Mouse (Mus musculus): ENCODE results near the gene Mroh2a.

Mroh2a gene

DNA sequence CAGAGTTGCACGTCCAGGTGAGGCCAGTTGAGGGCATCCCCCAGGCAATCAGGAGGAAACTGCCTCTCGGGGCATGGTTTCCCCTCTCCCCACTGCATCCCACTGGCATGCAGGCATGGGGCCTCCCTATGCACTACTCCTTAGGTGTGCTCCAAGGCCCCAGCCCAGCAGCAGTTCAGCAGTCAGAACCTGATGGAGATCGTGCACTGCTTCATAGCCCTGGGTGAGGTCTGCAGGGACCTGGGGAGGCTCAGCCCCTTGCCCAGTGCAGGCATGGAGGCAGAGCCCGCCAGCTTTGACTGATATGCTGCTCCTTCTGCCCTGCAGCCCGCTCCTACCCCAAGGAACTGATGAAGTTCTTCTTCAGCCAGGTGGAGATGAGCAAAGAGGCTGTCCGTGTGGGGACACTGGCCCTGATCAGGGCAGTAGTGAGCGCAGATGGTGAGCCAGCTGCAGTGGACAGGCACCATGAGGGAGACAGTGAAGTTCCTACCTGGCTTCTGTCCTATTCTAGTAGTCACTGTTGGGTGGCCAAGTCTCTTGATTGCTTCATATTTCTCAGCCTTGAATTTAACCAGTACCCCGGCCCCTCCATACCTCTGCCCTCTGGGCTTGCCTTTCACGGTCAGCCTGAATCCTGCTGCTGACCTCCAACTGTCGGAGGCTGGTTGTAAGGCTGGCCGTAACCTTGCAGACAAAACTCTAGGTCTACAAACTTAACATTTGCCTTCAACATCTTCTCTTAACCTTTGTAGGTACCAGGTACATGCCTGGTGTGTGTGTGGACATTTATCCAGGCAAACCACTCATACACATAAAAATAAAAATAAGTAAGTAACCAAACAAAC is 8.5 kb downstream of the Mroh2a start:
- no peak for DNase-seq (ENCODE audit: low spot score)

DNA sequence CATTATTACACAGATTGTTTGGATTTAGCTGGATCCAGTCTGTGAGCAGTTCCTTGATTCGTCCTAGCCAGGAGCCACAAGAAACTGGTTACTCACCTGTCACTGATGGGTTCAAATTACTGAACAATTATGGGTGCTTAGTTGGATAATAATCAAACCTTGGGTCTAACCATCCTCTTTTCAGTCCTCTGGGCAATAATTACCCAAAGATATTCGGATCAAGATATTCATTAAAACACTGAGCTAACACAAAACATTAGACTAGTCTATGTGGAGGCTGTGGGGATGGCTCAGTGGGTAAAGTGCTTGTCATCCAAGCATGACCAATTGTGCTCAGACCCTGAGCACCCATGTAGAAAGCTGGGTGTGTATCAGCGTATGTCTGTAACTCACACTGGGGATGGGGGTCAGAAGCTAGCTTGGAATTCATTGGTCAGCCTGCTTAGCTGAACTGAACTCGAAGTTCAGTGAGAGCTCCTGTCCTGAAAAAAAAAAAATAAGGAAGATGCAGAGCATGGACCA is 9.2 kb downstream of the Mroh2a start:
- DNase-seq (ENCODE audit: low spot score) = no peak

DNA sequence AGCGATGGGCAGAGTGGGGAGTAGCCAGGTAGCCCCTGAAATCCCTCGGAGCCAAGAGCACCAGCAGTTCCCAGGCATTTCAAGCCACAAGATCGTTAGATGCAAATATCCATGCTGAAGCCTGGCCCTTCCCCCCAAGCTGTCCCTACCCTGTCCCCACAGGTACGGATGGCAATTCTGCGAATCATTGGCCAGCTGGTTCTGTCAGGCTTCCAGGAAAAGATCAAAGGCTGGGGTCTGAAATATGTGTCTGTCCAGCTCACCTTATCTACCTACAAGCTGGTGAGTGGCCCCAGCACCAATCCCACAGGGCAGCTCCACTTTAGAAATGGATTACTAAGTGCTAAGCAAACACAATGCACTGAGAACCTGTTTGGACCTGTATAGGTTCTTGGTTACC is 10.5 kb downstream of the Mroh2a start:
- DNase-seq (ENCODE audit: low spot score) = no peak

DNA sequence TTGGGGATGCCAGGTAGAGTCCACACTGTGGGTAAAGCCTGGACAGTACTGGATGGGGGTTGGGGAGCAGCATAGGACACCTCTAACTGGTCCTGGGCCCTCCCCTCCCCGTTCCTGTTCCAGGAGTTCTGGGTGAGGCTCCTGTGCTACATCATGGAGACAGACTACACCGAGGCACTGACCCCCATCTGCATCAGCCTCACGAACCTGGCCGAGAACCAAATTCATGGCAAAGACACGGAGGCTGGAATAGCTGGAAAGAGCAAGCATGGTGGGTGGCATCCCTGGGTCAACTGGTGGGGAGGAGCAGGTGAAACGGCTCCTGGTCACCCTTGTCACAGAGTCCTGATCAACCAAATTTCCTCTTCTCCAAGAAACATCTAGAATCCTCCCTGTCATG is 12.0 kb downstream of the Mroh2a start:
- no peak for DNase-seq (ENCODE audit: low spot score)

DNA sequence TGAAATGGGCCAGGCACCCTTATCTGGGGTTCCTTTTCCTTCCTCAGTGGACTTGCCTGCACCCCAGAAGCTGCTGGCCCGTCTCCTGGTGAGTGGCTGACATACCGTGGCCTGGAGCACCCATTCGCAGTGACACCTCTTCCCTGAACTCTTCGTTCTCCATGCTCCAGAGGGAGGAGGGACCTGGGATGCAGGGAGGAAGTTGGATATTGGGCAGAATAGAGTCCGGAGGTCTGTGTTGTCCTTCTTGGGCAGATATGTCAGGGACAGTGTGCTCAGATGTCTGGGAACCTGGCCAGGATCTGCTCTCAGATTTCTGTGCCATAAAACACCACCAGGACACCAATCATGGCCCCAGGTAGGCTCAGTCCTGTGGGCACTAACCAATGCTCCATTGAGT is 13.3 kb downstream of the Mroh2a start:
- no peak for DNase-seq (ENCODE audit: low spot score)

DNA sequence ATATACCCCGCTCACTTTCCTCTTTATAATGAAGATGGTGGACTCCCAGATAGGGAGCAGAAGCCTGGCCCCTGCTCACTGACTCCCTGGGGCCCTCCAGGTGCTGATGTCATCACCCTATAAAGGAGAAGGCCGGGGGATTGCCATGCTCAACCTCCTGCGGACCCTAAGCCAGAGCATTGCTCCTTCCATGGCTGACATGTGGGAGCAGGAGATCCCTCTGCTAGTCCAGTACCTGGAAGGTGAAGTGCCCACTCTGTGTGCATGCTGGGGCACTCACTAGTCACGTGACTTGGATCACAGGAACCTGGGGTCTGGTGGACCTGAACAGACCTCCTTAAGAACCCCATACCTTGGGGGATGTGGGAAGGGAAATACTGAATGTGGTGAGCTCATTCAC is 13.8 kb downstream of the Mroh2a start:
- no peak for DNase-seq (ENCODE audit: low spot score)

DNA sequence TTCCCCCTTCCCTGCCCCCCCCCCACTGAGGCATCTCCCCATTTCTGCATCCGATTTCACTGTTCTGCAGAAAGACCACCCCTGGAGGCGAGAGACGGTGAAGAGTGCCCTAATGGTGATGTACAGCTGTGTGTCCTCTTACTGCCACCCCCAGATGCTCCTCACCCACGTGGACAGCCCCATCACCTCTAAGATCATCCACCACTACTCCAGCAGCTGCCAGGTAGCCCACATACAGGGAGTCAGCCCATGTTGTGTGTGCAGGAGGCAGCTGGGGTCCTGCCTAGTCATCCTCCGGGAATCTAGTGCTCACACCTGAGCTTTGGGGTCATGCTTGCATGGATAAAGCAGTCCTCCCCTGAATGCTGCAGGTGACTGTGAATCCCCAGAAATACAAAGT is 17.1 kb downstream of the Mroh2a start:
- no peak for DNase-seq (ENCODE audit: low spot score)

DNA sequence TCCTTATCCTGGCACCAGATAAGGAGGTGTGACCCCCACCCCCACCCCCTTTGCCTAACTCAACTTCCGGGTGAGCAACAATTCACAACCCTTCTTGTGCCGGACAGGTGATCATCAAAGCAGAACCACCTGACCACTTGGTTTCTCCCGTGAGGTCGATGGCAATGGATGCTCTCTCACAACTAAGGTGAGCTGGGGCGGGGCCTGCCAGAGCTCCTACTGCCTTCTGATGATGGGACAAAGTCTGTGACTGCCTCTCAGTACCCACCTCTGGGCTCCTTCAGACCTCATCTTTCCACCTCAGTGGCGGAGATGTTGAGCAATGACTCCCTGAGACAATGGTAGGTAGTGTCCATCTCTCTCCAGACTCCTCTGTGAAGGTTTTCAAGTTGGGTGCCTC is 19.1 kb downstream of the Mroh2a start:
- no peak for DNase-seq (ENCODE audit: low spot score)

DNA sequence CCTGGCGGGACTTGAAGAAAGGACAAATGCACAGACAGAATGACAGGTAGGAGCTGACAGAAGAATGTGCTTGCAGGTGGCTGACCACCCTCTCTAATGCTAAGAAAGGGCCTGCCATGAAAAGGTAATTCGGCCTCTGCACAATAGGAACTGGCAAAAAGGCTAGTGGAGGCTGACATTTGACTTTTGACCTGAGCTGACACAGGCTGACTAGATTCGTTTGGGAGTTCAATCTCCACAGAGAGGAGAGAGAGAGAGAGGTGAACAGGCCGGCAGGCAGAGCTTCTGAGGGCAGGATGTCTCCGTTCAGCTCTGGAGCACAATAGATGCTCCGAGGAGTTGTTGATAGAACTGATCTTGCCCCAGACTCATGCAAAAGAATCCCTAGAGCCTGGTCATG is 19.6 kb downstream of the Mroh2a start:
- no peak for DNase-seq (ENCODE audit: low spot score)

DNA sequence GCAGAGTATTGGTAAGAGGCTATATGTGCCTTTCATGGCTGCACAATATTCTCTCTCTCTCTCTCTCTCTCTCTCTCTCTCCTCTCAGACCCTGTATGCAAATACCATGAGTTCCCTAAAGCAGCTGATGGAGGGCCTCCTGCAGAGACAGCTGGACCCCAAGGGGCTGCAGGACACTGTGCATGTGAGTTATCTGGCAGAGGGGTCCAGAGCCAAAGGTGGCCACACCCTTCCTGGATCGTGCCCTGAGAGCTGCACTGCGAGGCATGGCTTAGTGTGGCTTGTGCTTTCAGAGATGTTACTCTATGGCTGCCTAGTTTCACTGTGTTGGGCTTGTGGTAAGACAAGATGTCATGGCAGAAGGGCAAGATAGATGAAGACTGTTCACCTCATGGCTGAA is 20.9 kb downstream of the Mroh2a start:
- no peak for DNase-seq (ENCODE audit: low spot score)

DNA sequence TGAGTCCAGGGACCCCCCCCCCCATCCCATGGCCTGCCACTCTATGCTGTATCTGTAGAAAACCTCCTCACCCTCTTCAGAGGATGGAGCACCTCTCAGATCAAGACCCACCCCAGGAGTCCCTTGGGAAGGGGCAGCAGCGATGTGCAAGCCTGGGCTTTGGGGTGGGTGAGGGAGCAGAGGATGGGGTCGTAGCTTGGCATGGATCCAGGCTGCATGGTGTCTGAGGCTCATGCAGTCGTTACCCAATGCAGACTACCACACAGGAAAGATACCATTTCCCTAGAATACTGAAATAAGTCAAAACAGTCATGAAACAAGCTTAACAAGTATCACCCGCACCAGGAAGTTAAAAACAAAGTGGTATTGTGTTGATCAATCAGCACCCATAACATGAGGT is 21.9 kb downstream of the Mroh2a start:
- no peak for DNase-seq (ENCODE audit: low spot score)

DNA sequence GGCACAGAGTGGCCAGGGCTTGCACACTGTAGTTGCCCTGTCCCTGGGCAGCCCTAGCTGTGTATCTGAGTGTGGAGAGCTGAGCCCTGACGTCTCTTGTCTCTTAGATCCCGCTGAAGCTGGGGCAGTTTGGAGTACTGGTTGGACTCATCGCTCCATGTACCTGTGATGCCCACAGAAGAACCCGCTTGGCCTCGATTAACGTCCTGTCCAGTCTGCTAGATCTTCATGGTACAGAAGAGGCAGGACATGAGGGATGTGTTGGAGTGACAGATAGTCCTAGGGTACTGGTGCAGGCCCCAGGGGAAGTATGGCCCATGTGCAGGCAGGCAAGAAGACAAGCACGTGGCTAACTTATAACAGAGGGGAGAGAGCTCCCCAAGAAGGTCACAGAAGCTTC is 22.8 kb downstream of the Mroh2a start:
- DNase-seq (ENCODE audit: low spot score) = no peak

DNA sequence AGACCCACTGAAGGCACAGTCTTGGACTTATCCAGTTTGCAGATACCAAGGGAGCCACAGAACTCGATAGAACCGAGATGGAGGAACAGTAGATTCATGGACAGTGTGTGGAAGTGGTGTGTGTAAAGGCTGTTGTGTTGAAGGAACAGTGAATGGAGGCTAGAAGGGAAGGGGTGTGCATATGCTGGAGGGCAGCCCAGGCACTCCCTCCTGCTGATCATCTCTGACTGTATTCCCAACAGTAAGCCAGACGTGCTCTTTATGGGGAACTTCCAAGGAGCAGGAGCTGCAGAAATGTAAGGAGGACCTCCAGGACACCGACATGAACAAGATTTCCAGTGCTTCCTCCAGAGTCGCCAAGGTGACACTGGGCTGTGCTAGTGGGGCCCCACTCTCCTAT is 23.2 kb downstream of the Mroh2a start:
- DNase-seq (ENCODE audit: low spot score) = no peak

DNA sequence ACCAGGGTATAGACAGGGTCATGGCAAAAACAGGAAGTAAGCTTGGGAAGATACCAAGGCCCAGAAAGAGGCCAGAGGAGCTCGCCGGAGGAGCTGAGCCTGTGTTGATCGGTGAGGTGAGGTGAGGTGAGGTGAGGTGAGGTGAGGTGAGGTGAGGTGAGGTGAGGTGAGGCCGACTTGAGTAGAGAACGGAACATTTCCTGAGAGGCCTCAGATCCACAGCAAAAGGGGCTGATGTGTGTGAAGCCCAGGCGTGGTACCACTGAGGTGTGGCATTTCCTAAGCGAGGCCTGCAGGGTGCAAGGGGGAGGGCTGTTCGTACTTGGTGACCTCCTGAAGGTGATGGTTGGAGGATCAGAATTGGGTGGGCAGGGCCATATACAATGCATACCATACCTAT is 26.3 kb downstream of the Mroh2a start:
- DNase-seq (ENCODE audit: low spot score) = no peak

DNA sequence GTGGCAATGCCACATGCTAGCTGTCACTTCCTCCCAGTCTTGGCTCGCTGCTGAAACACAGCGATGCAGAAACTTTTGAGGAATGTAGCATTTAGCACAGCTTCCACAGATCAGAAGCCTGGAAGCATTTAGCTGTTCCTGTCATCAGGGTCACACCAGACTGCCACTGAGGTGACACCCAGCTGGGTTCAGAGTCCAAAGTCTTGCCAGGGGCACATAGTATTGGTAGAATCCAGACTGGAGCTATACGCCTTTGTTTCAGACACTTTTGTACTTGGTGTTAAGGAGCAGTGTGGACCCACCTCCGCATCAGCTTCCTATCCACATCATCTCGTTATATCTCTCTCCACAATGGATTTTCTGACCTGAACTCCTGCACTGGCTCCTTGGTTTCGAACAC is 26.8 kb downstream of the Mroh2a start:
- no peak for DNase-seq (ENCODE audit: low spot score)

DNA sequence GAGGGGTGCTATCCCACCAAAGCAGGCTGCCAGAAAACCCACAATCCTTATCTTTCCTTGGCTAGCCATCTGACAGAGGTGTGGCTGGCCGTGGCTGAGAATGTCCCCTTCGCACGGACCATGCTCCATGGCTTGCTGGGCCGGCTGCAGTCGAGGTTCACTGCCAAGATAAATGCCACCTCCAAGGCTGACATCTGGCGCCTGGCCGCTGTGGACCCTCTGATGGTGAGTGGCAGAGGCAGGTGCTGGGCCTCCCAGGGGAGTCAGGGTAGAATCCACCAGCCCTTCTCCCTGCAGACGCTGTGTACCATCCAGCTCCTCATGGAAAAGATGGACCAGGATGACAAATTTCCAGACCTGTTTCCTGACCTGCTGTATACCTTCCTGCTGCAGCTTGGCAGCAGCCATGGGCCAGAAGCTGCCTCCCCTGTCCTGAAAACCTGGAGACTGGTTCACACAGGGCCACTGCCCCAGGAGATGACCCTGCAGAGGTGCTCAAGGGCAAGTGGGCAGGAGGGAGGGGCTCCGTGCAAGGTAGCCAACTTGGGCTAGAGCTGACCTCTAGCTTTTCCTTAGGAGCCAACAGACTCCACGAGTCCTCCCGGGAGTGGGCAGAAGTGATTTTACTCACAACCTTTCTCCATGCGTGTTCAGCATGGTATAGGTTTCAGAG is 28.1 kb downstream of the Mroh2a start:
- DNase-seq (ENCODE audit: low spot score) = no peak

DNA sequence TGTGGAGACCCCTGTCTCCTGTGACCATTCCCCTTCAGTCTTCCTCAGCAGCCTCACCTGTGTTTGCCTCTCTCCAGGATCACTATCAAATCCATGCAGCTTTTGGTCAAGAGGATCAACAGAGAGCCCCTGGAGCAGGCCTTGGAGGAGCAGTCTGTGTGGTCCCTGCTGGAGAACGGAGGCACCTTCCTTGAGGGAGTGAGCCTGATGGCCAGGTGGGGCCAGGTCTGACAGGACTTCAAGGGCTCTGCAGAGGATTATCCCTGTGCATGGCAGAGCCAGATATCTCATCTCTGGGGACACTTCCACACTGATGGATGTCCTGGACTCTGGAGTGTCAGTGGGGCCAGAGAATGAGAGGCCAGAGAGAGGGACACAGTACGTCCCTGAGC is 28.7 kb downstream of the Mroh2a start:
- no peak for DNase-seq (ENCODE audit: low spot score)

DNA sequence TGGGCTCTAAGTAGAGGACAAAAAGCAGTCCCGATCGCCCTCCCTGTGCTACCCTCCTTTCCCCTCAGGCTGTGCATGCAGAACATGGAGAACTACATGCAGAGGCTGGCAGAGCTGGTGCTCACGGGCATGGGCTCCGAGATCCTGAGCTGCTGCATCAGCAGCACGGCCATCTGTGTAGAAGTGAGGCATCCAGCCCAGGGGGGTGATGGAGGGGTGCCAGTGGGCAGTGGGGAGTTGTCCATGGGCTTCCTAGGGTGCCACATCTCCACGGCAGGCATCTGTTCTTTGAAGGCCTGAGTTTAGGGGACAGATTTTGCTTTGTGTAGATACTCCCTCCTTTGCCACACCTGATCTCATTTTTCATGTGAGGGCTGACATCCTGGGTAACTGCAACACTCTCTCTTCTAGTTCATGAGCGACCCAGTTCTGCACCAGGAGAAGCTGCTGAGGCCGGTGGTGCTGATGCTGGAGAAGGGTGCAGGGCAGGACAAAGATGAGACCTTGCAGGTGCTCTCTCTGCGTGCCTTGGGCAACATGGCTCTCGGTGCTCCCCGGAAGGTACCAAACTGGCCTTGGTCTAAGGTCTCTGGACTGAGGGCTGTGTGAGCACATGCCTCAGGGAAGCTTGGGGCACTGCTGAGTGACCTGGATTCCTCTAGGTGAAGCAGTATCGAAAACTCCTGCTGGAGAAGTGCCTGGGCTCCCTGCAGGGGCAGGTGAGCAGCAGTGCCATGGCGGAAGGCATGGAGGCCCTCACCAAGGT is 29.4 kb downstream of the Mroh2a start:
- no peak for DNase-seq (ENCODE audit: low spot score)

DNA sequence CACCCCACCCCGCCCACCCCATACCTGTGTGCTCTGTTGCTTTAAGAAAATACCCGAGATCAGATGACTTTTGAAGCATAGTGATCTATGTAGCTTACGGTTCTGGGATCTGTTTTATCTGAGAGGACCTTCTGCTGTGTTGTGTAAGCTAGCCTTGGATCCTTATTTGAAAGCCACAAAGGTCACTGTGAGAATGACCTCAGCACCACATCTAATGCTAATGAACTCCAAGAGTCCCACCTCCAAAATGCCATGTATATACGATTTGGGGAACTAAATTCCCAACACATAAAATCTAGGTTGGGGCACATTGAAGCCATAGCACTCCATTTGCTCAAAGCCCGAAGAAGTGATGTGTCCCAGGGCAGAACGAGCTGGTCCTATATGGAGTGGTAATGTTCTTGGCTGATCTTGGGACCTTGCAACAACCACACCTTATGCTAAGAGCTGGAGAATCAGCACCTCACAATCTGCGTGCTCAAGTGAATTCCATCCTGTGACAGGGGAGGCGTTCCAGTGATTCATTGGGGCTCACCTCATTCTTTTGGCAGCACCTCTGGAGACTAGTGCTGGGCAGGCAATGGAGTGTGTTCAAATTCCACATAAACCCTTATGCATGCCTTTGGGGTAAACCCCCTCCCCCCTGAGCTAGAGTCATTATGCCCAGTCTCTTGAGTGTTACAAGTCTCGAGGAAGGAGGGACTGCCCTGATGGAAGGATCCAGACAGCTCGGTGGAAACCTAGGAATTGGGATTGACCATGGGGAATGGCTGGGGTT is 30.3 kb downstream of the Mroh2a start:
- DNase-seq (ENCODE audit: low spot score) = no peak

DNA sequence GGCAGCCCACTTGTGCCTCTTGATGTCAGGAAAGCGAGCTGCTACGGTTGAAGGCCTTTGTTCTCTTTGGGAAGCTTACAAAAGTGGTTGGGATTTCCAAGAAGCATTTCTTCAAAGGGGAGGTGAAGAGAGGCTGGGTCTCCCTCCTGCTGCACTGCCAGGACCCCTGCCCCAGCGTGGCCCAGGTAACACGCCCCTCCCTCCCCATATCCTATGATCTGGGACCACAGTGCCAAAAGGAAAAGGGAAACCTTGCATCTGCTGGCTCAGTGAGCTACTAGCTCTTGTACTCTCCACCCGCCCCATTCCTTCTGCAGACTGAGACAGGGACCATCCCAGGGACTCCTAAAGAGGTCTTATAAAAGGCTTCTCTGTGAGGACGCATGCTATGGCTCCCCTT is 30.9 kb downstream of the Mroh2a start:
- no peak for DNase-seq (ENCODE audit: low spot score)

DNA sequence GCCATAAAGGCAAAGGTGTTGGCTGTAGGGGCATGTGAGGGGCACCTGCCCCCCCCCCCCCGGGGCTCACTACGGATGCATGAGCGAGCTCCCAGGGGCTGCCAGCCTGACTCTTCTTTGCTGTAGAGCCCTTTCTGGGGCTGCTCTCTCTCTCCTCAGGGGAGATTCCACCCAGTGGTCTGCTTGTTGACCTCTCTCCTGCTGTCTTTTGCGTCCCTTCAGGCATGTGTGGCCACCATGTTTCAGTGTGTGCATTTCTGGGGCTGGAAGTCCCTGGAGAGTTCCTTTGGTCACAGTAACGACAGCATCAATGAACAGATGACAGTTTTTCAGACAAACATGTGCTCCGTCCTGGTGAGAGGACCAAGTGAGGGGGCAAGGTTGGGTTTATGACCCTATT is 31.6 kb downstream of the Mroh2a start:
- DNase-seq (ENCODE audit: low spot score) = no peak
